ENCODE assay signal across 8 mouse cellular contexts in genomic region chr7:140116329-140117054, GRCm38 (mm10). TPM values are rescaled to one million over a fixed set of nuclear protein-coding genes. Genes with fewer than 3 reads are reported as not detected.
A peak's percentile ranks its signal among the peaks of the same experiment; 100 is the strongest.
DNase-seq lines count a peak whose midpoint lies in the region; ATAC-seq lines count a peak whose summit lies in the region.

Gene Echs1, minus strand, starts transcription at chr7:140116476.

- H3K4me2 ChIP-seq in hindbrain, embryonic 13.5 days = peak within 1 kb of the TSS; percentile 92

- peak; percentile 94 for ATAC-seq in hindbrain, embryonic 13.5 days (ENCODE audit: low FRiP score)

- peak within 1 kb of the TSS; percentile 90 for H3K27ac ChIP-seq in hindbrain, embryonic 13.5 days

- peak within 1 kb of the TSS; percentile 73 for H3K4me3 ChIP-seq in hindbrain, embryonic 13.5 days

- peaks cover 14% of the 10 kb centered on the region for H3K36me3 ChIP-seq in hindbrain, embryonic 13.5 days

- no peaks in the 10 kb centered on the region for H3K9me3 ChIP-seq in hindbrain, embryonic 13.5 days

- peak; percentile 88 for DNase-seq in T-cell, adult 2 months (ENCODE audit: low spot score)
- peak; percentile 82 to 86 for DNase-seq in cerebellum, postnatal 36 days
- DNase-seq in frontal cortex, postnatal 25 days (ENCODE audit: low spot score in 2 of 2) = peak; percentile 61 to 73
- peak; percentile 70 to 75 for DNase-seq in layer of hippocampus, postnatal 25 days (ENCODE audit: extremely low spot score in 1 of 2, low spot score in 1 of 2)
- DNase-seq in lung, postnatal 14 days = peak; percentile 91
- peak; percentile 85 for DNase-seq in retina, embryonic 14.5 days (ENCODE audit: low spot score)
- DNase-seq in thymus, postnatal 36 days = peak; percentile 88 to 89

- no peaks in the 10 kb centered on the region for H3K27me3 ChIP-seq in hindbrain, embryonic 13.5 days

- H3K4me1 ChIP-seq in hindbrain, embryonic 13.5 days (replicated peaks) = peaks cover 18% of the 10 kb centered on the region

- peak within 1 kb of the TSS; percentile 91 for H3K9ac ChIP-seq in hindbrain, embryonic 13.5 days

- WGBS in hindbrain, embryonic 13.5 days = 4% methylated on average over 28 of the region's 28 CpGs

RNA-seq across cellular contexts. Expression of gene Echs1, which starts in this region (rescaled TPM):
- polyA plus RNA-seq in hindbrain, embryonic 13.5 days (2015; fragmentation: Nextera tagmentation; extraction: Ambion mirVana) = 123 and 125 TPM in 2 replicates
- 10 to 100 TPM; 52.1 to 59.8 TPM for total RNA-seq in layer of hippocampus, postnatal 25 days (2021)

Comparison
In these comparisons a context has a peak if more than half of its experiments do, and no peak if none do; other contexts are left out.
1. Peak in every context shown above with its lines: DNase-seq, ATAC-seq, H3K4me3 ChIP-seq and H3K27ac ChIP-seq.